Mouse (Mus musculus) bone marrow, adult 2 months (tissue): ENCODE results near the gene Mlf2. TPM values are rescaled to one million over a fixed set of nuclear protein-coding genes. Genes with fewer than 3 reads are reported as not detected.

Experiments
- H3K27ac ChIP-seq: fragments of 200-500 bp; 2 replicates; pipeline ENCODE4 v1.5.1; 2012; ENCODE audit warnings: low read depth, mild to moderate bottlenecking, control low read depth, inconsistent platforms, low read length; ENCODE audit not compliant: control insufficient read depth, poor library complexity, insufficient read depth
- H3K4me1 ChIP-seq: fragments of 200-500 bp; 2 replicates; pipeline ENCODE4 v1.6.1; 2011; ENCODE audit warnings: low read length; ENCODE audit not compliant: control insufficient read depth, insufficient read depth
- H3K4me3 ChIP-seq: fragments of 200-500 bp; replicated peaks from 2 replicates; pipeline ENCODE3; 2011; ENCODE audit warnings: mild to moderate bottlenecking, low read depth, low read length, control low read depth; ENCODE audit not compliant: control insufficient read depth
- CTCF ChIP-seq: fragments of 200-500 bp; IDR thresholded peaks from 2 replicates; pipeline ENCODE4 v1.5.1; 2011; ENCODE audit warnings: low read length, control low read depth; ENCODE audit not compliant: control insufficient read depth, insufficient read depth
- POLR2A ChIP-seq: fragments of 200-500 bp; IDR thresholded peaks from 2 replicates; pipeline ENCODE4 v1.6.1; 2011; ENCODE audit warnings: low read depth, mild to moderate bottlenecking, control low read depth, low read length, borderline replicate concordance; ENCODE audit not compliant: control insufficient read depth
- WGBS: fragments of 180-500 bp; shearing (Covaris S2); methylation state at CpG from one replicate; pipeline ENCODE4 v1.1.7; 2018; 5-methylcytosine and 5-hydroxymethylcytosine counted together
- polyA plus RNA-seq: library from polyadenylated mRNA; stranded (reverse); fragments of >200 nt; gene quantifications from 2 replicates; pipeline ENCODE4 v1.2.4, GENCODE M21; 2011; ENCODE audit warnings: low replicate concordance; ENCODE audit not compliant: missing spikeins, insufficient read depth, insufficient read length

Mlf2 gene
- polyA plus RNA-seq, 1 experiment: 74.0 TPM

DNA sequence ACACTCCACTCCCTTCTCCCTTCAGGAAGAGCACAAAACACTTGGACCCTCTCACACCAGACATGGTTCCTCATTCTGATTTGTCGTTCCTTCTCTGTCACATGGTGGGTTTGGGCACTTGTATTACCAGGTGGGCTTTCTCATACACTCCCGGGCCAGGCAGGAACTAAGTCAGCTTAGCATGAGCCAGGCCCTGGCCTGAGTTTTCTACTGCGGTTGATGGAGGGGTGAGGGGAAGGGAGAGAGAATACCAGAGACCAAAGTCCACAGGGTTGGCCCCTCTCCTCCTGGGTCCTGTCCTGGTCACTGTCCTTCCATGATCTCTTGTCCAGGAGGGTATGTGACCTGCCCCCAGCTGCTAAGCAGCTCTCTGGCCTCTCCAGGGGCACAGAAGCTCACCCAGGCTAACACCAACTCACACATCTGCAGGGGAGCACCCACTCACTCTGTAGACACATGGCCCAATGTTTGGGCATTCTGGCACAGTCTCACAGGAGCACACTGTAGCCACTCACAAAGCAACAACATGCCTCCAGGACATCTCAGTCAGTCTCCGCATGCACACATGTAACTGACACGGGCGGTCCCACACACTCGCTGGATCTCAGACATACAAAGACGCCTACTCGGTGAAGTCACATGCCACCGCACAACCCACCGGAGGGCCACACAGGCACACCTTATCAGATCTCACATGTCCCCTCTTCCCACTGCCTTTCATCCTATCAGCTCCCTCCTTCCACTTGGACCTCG, 15.1 kb upstream of the Mlf2 start:
- H3K4me3 ChIP-seq: peak overlapping the region; percentile 11
- no peaks in the 10 kb centered on the region; the same call in 1 of the 2 replicates for H3K4me1 ChIP-seq
- H3K27ac ChIP-seq: no peak overlapping the region
- TF ChIP-seq CTCF: no peak
- no peak for TF ChIP-seq POLR2A
- 39% methylated on average over 12 of the region's 12 CpGs for WGBS

DNA sequence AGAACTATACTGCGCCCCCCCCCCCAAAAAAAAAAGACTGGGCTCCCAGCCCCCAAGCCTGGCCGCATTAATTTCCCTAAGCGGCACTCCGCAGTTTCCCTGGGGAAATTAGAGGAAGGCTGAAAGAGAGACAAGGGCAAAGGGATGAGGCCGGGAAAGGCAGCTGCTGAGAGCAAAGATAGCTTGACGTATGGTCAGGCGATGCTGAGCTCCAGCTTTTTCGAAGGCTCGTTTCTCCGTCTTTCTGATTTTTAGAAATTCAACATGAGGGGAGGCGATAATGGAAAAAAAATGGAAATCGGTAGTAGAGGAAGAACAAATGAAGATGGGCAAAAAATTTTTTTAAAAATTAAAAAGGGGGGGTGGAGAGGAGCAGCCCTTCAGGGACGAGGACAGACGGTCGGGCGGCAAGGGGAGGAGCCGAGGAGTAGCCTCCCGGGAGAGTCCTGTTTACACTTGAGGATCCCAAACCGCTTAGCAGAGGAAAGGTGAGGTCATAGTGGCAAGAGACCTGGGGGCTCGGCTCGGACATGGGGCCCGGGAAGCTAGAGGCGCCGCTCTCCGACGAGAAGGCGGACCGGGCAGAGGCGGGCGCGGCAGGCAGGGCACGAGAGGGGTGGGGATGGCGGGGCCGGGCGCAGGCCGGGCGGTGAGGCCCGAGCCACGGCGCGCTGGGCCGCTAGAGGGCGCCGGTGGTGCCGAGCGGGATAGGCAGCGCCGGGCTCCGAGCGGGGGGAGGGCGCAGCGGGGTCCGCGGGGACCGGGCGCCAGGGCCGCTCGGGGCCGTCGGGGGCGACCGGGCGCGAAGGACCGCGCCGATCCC, 14.3 kb upstream of the Mlf2 start:
- Histone ChIP-seq H3K27ac (peak overlapping the region; percentile 81), H3K4me1 (no peaks in the 10 kb centered on the region; the same call in 1 of the 2 replicates)
- WGBS: 5% methylated on average over 51 of the region's 67 CpGs

DNA sequence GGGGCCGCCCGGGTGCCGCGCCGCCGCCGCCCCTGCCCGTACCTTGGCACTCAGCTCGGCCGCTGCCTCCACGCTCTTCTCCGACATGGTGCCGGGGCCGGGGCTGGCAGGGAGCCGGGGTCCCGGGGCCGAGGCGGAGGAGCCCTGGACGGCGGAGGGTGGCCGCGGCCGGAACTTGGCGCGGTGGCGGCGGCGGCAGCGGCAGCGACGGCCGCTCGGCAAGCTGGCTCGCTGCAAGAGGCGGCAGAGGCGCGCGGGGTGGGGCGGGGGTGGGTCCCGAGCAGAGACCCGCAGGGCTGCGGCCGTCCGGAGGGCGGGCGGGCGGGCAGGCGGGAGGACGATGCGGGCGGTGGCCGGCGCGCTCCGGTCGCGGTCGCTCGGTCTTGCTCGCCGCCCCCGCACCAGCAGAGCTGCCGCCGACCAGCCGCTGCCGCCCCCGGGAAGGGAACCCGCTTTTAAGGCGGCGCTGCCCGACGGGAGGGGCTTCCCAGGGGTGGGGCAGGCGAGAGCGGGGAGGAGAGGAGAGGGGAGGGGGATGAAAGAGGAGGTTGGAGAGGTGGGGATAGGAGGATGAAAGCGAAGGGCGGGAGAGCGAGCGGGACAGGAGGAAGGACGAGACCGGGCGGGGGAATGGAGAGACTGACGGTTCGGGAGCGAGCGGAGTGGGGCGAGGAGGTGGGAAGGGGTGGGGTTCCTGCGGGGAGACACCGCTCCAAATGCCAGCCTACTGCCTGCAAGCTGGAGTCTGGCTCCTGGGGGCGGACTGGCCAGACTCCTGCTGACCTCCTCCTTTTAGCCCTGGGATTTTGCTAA, 13.5 kb upstream of the Mlf2 start:
- peak; percentile 40; the same call in 1 of the 2 replicates for TF ChIP-seq POLR2A
- TF ChIP-seq CTCF: no peak
- H3K4me1 ChIP-seq: no peaks in the 10 kb centered on the region; the same call in 1 of the 2 replicates
- peak overlapping the region; percentile 70 for H3K4me3 ChIP-seq
- peak overlapping the region; percentile 81 for H3K27ac ChIP-seq
- under 1% methylated on average over 89 of the region's 89 CpGs for WGBS

More for the DNA sequence above, 14.3 kb upstream of the Mlf2 start:
- no peak; the same call in 1 of the 2 replicates for TF ChIP-seq POLR2A
- peak; percentile 67 for TF ChIP-seq CTCF
- peak overlapping the region; percentile 70 for H3K4me3 ChIP-seq

DNA sequence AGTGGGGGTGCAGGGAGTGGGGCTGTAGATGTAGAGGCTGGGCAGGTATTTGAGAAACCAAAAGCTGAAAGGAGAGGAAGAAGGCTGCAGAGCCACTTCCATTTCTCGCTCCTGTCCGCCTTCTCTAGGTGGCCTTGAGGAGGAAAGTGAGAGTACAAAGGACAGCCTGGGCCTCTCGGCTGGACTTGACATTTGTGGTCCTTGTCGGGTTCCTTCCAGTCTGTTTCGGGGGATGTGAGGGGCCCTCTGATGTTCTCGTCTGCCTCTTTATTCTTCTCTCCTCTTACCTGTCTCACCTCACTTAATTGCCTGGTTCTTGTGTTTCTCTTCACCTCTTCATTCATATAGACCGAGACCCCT, 12.9 kb upstream of the Mlf2 start:
- Histone ChIP-seq H3K27ac (peak overlapping the region; percentile 28; the same call in 1 of the 2 replicates), H3K4me1 (no peaks in the 10 kb centered on the region; the same call in 1 of the 2 replicates), H3K4me3 (peak overlapping the region; percentile 51)
- WGBS: 33% methylated on average over 7 of the region's 7 CpGs
- no peak for TF ChIP-seq CTCF

DNA sequence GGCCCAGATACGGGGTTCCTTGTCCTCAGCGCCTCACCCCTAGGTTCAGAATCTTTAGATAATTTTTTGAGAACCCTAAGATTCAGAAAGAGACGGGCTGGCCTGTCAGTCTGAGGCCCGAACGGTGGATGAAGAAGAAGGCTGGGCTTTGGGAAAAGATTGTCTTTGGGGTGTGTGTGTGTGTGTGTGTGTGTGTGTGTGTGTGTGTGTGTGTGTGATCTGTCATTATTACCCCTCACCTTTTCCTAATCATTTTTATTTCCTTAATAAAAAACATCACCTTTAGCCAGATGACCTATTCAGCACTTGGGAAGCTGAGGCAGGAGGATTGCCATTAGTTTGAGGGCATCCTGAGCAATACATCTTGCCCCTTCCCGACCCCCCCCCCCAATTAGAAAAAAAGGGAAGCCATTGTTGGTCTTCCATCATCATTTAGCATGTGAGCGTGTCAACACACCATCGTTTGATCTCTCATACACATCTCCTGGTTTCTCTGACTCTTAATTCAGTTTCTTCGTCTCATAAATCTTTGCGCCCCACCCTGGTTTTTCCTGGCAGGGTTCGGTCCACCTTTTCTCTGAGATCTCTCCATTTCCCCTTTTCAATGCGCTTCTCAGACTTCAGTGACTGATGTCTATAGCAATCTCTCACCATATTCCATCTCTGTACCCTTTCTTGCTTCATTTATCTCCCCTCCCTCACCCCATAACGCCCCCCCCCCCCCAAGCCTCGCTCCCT, 12.1 kb upstream of the Mlf2 start:
- Histone ChIP-seq H3K4me1 (no peaks in the 10 kb centered on the region; the same call in 1 of the 2 replicates), H3K27ac (no peak overlapping the region), H3K4me3 (no peak overlapping the region)
- TF ChIP-seq POLR2A (no peak), CTCF (no peak)
- WGBS: 24% methylated on average over 14 of the region's 14 CpGs

DNA sequence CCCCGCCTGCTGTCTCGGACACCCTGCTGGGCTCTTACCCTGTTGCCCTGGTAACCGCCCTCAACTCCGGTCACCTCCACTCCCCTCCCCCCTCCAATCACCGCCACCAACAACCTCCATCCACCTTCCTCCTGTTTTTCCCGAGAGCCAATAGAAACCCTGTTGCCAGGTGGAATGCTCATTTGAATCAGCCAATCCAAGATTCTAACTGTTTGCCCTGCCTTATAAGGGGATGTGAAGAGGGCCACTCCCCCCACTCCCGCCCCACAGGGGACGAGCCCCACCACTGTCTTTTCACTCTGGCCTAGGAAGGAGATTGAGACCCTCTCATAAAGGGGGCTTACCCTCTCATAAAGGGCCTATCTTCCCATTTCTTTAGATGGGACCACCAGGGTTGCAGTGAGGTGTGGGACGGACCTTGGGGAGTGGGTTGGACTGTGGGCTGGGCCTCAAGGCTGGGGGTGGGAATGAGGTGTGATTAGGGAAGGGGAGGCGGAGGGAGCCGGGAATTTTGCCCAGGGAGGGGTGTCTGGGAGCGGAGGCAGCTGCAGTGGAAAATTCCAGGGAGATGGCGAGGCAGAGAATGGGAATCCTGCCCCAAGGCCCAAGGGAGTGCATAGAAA, 11.4 kb upstream of the Mlf2 start, which contains the start of gene Ptms:
Ptms (minus strand) TSS at position 409 of the 623 bp plus-strand sequence.
- 22% methylated on average over 13 of the region's 13 CpGs for WGBS
- no peak within 1 kb of the TSS for H3K27ac ChIP-seq
- H3K4me1 ChIP-seq: no peaks in the 10 kb centered on the region; the same call in 1 of the 2 replicates
- H3K4me3 ChIP-seq: no peak within 1 kb of the TSS
- no peak for TF ChIP-seq POLR2A
- no peak for TF ChIP-seq CTCF

DNA sequence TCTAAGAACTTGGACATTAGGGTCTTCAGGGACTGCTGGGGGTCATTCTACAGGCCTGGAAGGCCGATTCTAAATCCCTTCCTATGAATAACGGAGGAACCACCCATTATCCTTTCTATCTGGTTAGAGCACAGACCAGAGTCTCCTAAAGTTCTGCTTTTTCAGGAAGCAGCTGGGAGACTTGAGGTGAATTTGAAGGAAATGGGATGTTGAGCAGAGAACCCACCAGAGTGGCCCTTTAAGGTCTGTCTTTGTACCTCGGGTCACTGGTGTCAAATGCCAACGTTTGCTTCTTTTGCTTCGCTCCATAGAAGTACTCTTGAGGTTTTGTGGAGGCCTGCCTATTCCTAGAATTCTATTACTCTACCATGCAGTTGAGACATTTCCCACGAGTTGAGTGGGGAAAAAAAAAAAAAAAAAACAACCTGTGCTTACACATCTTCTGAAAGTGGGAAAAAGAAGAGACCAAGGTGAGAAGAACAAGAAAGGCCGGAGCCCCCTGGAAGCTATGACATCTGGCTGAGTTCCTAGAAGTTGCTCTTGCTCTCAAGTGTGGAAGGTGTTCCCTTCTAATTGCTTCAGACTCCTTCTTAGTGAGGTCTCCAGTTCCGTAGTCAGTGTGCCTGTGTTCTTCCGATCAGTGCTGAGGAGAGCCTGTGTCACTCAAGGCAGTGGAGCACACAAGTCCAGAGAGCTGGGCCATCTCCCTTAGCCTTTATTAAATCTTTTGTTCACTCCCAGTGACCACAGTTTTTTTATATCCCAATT, 10.7 kb upstream of the Mlf2 start:
- no peak overlapping the region for H3K4me3 ChIP-seq
- 43% methylated on average over 9 of the region's 9 CpGs for WGBS
- TF ChIP-seq CTCF: no peak
- TF ChIP-seq POLR2A: no peak
- no peak overlapping the region for H3K27ac ChIP-seq
- no peaks in the 10 kb centered on the region; the same call in 1 of the 2 replicates for H3K4me1 ChIP-seq
